Mouse (Mus musculus) spleen, postnatal 36 days (tissue): Measurements from ENCODE around the gene Cops7a.
A peak's percentile ranks its signal among the peaks of the same experiment; 100 is the strongest.

ENCODE experiments used
- DNase-seq, 2 experiments: peaks; one replicate each; pipeline ENCODE4 v3.0.0; 2022; ENCODE audit warnings: low spot score in 2 of 2, mixed read lengths in 1 of 2

The Cops7a gene

DNA sequence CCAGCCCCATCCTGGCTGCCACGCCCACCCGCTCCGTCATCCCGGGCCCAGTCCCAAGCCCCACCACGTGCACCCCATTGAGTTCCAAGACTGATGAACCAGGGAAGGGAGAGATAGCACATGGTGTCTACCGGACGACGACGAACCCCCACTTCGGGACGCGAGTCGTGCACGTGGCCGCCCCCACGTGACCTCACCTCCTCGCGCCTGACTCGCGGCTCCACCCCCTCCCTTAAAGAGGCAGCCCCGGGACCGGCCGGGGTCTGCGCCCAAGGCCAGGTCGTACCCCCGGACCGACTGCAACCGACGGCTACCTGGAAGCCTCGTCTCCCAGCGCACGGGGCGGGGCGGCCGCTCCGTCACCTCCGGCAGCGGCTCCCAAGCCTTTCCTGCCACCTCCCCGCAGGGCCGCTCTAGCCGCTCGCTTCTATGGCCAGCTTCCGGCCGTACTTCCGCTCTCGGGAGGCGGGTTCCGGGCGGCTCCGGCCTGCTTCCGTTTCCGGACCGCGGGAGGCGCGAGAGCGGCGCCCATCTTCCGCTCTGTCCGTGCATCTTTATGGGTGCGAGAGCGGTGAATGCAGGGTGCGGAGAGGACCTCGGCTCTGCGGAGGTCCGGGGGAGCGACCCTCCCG lies at the start of gene Cops7a:
Cops7a (minus strand) TSS at position 451 of the 632 bp plus-strand sequence.
- peak; percentile 95 to 97 for DNase-seq

DNA sequence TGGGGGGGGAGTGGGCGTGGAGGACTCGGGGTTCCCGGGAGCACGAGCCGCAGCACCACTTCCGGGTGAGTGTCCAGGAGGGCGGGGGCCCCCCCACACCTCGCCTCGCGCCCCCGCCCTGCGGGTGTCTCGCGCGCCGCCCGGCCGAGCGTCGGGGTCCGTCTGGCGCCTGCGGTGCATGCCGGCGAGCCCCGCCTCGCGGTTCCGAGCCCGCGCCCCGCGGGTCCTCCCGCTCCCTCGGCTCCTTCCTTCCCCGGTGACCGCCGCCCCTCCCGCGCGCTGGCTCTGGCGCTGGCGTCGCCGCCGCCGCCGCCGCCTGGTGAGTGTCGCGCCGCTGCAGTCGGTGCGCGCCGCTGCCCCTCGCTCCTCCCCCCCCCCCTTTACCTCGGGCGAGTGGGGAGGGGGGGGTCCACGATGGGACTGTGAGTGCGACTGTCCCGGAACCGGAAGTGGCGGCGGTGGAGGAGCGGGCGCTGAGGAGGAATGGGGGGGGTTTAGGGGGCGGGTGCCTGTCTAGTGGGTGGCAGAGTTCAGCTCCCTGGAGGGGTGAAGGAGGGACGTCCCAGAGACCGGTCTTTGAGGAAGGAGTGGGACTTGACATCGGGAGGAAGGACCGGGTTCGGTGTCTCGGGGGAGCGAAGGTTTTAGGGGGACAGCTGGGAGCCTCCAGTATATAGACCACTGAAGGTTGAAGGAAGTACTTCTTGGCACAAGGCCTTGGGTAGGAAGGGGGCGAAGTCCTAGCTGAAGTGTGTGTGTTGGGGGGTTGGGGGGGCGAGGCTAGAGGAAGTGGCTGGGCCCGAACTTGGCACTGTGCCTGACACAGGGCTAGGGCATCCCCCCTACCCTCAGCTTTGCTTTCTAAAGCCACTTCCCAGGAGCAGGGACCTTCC lies 44.1 kb upstream of the Cops7a start:
- peak; percentile 78 to 83 for DNase-seq

DNA sequence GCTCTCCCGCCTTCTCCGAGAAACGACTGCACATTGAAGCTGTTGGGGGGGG lies 43.6 kb upstream of the Cops7a start, which contains the start of gene Zfp384:
Zfp384 (plus strand) TSS at position 17 of the 52 bp plus-strand sequence.
- DNase-seq: no peak

DNA sequence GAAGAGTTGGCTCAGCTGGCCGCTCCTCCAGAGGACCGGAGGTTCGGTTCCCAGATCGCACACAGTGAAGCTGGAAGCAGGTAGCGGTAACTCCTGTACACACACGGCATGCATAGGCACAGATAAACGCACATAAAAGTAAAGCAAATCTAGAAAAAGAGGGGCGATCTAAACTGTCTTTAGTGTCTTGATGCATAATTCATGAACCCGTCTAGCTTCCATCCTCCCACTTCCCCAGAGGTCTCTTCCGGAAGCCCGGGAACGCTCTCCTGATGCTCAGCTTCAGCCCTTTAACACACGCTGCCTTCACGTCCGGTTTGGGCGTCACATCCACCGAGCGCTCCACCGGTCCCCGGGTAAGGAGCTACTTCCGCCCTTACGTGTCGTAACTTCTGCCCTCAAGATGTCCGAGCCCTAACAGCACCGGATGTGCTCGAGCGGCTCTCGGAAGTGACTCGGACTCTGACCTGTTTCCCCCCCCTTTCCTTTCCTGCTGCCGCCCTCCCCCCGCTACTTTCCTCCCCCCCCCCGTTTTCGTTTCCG lies 43.3 kb upstream of the Cops7a start:
- DNase-seq: peak; percentile 98 to 99

DNA sequence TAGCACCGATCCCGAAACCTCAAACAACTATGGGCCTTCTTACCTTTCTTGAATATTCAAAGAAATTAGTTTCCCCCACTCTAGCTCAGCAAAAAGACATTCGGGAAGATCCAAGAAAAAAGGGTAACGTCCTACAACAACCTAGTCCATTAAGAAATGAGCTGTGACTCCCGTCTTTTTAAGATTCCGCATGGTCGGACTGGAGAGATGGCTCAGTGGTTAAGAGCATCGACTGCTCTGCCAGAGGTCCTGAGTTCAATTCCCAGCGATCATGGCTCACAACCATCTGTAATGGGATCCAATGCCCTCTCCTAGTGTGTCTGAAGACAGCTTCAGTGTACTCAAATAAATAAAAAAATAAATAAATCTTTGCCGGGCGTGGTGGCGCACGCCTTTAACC lies 42.7 kb upstream of the Cops7a start:
- peak in 1 of 2 experiments; percentile 18 for DNase-seq

DNA sequence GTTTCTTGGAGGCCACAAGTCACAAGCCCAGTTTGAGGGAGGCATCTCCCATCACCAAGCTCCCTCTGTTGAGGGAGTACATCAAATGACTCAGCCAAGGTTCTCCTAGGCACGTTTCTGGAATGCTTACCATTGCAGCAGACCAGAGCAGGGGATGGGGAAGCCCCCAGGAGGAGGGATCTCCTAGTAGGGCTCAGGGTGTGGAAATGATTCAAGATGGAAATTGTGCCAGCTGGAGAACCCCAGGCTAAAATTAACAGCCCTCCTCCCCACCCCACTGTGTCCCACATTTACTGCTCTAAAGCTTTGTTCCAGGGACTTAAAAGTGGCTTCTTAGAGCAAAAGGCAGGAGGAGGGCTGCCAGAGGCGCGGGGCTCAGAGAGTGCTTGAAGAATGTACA lies 39.7 kb upstream of the Cops7a start:
- no peak for DNase-seq

DNA sequence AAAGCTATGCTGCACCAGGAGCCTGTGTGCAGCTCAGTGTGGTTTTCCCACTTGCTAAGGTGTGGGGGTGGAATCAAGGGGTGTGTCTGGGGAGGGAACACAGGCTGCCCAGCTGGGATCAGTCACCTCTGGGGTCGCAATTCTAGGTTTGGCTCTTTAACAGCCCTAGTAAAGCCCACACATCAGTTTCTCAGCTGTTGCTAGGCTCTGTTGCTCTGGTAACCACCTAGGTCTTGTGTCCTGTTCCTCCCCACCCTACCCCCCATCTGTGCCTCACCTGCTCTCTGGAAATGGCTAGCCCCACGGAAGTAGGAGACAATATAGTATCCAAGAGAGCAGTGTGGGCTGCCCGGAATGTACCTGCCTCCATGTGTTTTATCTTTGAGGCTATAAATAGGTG lies 38.4 kb upstream of the Cops7a start:
- no peak for DNase-seq

DNA sequence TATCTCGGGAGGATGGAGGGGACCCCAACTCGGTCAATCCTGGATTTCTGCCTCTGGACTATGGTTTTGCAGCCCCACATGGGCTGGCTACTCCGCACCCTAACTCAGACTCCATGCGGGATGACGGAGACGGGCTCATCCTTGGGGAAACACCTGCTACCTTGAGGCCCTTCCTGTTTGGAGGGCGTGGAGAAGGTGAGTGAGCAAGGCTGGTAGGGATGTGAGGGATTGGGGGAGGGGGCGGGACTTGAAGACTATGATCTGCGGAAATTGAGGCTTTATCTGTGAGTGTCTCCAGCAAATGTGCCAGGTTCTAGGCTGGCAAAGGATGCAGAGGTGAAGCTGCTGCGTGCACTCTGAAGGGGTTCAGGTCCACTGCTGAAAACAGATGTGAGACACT lies 34.2 kb upstream of the Cops7a start:
- DNase-seq: no peak

DNA sequence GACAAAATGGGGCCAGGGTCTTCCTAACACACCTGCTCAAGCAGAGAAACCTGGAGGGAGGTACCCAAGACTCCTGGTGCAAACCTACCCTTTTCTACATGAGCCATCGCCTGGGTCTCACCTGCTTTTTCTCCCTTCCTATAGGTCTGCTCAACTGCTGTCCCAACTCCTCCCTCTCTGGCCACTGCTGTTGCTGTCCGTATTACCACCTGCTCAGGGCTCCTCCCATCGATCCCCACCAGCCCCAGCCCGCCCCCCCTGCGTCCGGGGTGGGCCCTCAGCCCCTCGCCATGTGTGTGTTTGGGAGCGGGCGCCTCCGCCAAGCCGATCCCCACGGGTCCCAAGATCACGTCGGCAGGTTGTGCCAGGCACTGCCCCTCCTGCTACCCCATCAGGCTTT lies 33.8 kb upstream of the Cops7a start:
- DNase-seq: no peak

DNA sequence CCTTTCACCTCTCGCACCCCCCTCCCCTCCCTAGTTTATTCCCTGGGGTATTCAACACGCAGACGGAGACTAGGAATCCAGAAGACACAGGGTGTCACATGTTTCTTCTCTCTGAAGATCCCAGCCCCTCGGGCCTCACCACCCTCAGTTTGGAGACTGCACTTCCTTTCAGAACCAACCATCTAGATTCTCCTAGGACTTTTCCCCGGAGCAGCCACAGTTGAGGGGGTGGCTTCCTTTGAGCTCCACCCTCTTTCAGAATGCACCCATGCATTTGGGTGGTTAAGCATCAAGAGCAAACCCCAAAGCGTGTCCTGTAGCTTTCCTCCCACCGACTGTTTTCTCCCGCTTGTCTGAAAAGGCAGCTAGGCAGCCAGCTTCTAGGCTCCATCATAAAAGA lies 32.7 kb upstream of the Cops7a start:
- no peak for DNase-seq

DNA sequence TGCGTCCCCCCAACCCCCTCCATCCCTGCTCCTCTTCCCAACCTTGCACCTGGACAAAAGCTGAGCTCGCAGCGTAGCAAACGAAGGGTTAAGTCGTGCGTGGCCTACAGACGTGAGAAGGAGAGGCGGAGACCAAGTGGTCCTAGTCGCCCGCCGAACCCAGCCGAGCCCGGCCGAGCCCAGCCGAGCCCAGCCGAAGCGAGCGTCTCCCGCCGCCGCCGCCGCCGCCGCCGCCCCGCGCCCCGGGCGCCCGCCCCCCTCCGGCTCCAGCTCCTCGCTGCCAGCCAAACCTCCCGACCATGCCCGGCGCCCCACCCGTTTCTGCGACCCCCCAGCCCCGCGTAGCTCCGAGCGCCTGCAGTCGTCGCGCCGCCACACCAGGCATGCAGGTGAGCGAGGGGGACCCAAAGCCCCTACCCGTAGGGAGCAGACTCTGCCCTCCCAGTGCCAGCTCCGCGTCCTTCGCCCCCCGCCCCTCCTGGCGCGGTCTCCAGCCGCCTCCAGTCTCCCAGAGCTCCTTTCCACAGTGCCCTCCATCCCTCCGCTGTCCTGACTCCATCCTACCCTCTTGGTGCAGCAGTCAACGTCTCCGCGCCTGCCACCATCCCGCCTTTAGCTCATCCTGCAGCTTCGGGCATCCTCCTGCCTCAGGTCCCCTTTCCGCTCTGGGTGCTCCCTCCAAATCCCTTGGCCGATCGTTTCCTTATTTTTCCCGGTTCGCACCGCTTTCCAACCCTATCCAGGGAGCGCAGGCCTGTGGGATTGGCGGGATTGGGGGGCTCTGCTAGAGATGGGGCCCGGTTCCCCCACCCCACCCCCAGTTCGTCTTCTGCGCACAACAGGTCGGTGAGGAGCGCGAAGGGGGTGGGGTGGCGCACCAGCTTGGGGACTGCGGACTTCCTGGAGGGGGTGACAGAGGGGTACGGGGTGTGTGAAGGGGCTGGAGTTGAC lies 31.5 kb upstream of the Cops7a start, which contains the start of gene Pianp:
Pianp (plus strand) TSS at position 144 of the 951 bp plus-strand sequence.
- DNase-seq: peak; percentile 54 to 56

DNA sequence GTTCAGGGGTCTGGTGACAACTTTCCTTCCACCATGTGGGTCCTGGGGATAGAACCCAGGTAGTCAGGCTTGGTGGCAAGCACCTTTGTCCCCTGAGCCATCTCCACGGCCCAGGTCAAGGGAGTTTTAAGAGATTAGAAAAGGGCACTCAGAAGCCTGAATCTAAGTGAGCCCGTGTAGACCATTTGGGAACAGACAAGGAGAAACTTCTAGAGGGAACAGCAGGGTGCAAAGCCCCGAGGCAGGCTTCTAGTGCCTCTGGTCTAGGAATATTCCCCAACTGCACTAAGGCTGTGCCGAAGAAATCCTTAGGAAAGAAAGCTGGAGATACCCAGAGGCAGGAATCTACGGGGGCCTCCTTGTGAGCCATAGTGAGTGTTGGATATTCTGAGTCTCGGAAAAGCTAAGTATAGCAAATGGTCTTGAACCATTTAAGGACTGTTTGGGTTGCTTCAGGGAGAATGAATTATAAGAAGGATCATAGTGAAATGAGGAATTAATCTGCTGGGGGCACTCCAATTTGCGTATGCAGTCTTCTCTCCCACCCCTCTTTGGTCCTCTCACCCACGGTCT lies 30.6 kb upstream of the Cops7a start:
- no peak for DNase-seq

DNA sequence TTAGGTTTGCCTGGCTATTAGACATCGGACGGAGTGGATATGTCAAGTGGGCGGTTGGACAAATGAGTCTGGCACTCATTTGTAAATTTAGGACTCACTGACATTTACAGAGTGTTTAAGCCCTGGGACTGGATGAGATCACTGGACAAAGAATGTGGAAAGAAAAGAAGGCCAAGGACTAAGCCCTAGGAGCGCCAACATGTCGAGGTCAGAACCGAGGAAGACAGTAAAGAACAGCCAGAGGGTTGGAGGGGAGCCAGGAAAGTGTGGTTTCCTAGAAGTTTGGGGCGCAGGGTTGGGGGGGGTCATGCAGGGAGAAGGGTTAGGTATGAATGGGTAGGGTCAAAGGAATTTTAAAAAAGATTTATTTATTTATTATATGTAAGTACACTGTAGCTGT lies 29.9 kb upstream of the Cops7a start:
- no peak for DNase-seq

DNA sequence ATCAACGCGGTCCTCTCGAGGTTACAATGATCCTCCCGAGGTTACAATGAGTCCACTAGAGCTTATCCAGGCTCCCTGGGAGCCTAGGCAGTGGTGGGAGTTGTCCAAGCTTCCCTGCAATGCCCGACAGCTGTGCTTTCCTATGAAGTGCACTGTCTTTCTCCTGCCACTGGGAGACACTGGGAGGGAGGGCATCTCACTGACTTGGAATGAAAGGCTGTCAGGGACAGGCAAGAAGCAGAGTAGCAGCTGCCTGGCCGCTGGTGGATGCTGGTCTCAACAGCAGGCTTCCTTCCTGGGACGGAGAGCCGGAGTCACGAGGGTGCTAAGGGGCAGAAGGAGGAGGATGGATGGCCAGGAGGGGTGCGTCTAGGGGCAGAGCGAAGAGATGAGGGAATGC lies 28.5 kb upstream of the Cops7a start:
- no peak for DNase-seq

DNA sequence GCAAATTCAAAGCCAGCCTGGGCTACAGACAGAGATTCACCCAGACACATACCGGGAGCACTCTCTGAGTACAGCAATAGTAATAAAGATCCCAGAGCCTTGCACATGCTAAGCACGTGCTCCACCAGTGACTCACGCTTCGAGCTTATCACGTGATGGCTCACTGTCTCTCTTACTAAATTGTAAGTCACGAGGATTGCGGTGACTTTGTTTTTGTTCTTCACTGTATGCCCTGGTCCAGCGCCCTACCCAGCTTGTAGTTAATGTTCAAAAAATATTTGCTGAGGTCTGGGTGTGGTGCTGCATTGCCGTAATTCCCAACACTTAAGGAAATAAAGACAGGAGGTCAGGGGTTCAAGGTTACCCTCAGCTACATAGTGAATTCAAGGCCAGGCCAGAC lies 28.0 kb upstream of the Cops7a start:
- DNase-seq: no peak

DNA sequence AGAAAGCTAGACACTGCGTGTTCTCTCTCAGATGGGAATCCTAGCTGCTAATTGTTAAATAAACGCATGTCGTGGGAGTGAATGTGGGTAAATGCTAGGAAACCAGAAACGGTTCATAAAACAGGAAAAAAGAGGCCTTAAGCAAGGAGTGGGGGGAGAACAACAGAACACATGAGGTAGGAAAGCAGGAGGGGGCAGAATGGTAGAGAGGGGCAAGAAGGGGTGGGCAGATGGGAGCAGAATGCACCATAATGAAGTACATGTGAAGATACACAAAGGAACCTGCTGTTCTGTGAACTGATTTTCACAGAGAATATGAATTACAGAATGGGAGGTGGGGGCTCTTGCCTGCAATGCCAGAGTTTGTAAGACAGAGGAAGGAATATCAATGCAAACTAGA lies 26.9 kb upstream of the Cops7a start:
- DNase-seq: no peak

DNA sequence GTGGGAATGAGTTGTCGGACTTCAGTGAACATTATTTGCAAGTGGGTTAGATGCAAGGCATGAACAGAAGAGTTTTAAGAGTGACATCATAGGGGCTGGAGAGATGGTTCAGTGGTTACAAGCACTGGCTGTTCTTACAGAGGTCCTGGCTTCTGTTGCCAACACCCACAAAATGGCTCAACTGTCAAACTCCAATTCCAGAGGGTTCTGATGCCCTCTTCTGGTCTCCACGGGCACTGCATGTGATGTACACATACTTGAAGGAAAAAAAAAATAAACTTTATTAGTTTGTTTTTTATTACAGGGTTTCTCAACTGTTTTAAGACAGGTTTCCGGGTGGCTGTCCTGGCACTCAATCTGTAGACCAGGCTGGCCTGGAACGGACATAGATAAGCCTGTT lies 2.4 kb upstream of the Cops7a start:
- DNase-seq: peak in 1 of 2 experiments; percentile 30

DNA sequence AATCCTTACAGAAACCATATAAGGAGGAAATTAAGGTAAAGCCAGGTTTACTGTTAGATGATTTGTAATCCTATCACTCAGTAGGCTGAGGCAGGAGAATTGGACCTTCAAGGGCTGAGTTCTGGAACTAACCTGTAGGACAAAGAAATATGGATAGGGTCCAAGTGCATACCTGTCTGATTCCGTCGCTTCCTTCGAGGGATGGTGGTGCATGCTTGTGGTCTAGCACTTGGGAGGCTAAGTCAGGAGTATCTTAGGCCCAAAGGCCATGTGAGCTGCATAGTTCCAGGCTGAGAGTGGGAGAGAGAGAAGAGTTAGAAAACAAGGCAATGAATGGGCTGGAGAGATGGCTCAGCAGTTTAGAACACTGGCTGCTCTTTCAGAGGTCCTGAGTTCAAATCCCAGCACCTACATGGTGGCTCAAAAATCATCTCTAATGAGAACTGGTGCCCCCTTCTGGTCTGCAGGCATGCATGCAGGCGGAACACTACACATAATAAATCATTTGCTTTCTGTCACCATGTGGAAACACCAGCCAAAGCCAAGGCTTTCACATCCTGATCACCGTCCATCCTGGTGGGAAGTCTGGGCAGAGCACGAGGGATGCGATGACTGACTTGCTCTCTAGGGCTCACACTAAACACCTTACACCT lies 1.3 kb upstream of the Cops7a start:
- DNase-seq: peak in 1 of 2 experiments; percentile 21

DNA sequence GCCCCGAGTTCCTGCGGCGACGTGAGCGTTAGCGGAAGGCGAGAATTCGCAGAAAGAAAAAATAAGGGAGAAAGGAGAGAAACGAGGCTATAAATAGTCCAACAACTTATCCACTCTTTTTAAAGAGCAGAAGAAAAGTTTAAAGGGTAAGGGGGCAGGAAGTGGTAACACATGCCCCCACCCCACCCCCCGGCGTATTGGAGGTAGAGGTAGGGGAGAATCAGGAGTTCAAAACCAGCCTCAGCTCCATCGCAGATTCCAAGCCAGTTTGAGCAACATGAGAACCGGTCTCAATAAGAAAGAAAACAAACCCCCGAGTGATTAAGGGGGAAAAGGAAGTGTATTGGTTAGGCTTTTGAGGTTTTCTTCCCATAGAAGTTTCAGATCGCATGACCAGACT lies 409 bp upstream of the Cops7a start:
- DNase-seq: no peak

DNA sequence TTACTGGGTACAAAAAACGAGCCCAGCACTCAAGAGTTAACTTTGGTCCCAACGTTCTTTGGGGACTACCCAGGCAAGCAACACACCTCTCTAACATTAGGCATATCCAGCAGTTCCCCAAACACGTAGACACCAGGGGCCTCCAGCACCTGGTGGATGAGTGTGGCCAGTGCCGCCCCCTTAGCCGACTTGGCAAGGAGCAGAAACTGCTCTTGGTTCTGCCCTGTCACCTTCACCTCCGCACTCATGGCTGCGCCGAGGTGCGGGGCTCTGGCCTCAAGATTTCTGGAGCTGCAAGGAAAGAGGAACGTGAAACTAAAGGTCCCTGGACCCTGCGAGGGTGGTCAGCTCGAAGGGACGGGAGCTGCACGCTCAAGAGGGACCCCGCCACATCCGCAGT lies 700 bp downstream of the Cops7a start:
- no peak for DNase-seq

DNA sequence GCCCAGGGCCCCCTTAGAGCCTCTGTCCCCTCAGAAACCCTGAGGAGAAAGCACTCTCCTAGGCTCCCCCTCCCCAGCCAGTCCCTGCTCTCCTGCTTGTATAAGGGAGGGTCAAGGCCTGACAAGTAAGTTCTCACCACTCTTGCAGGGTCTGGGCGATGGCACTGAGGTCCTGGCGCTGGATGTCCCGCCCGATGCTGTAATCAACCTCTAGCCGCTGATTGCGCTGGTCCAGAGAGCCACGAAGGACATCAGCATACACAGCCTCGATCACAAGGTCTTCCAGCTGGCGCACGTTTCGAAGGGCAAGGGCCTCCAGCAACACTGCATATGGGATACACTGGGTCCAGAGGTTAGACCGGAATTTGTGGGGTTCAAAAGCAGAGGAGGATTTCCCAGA lies 4.3 kb downstream of the Cops7a start:
- DNase-seq: no peak
